Mouse (Mus musculus): ENCODE results near the gene Clic1.

Gene Clic1

DNA sequence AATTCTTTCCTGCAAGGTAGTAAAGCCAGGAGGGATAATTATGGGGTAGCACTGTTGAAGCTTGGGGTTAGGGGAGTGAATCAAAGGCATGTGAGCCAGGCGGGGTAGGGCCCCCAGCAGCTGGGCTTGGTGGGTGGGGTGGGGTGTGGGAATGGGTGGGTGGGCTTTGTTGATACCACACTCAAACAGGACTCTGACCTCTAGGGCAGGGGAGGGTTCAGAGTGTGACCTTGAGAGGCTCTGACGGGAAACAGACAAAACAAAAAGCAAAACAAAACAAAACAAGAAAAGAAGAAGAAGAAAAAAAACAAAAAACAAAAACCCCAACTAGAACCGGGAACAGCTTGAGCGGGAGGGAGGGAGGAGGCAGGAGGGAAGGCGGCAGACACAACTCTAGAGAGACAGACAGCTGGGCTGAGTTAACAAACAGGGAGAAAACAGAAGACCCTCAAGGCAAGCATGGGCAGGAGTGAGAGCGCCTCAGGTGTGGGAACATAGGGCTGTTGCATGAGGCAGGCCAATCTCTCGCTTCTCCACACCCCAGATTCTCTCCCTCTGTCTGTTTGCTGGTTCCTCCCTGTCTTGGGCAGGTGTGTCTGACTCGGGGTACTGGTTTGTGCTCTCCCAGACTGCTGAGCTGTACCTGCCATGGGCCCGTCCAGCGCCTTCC, 26.9 kb downstream of the Clic1 start, which contains the start of gene Ly6g6e:
Gene Ly6g6e, plus strand, starts transcription at position 396 of the 670 bp plus-strand sequence.
- in situ Hi-C loops (cut with MboI; ENCODE audit: low pct_unique_long_range_greater_than_20kb in 1 of 2, low sequenced_read_pairs in 2 of 2, unreplicated experiment in 1 of 2) = no loop called here

DNA sequence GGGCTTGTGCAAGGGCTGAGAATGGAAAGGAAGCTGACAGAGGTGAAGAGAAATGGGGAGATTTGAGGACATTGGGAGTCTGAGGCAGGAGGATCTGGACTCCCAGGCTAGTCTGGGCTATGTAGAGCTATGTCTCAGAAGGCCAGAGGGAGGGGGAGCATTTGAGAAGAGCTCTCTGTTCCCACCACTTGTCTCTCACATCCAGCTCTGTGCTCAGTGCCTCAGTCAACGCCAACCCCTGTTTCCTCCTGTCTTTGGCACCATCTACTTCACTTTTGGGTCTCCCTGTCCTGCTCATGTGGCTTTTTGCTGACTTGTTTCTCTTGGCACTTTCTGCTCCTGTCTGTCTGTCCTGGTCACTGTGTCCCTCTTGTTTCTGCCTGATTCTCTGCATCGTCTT, 27.5 kb downstream of the Clic1 start:
- in situ Hi-C loops (cut with MboI; ENCODE audit: low pct_unique_long_range_greater_than_20kb in 1 of 2, low sequenced_read_pairs in 2 of 2, unreplicated experiment in 1 of 2) = no loop called here

DNA sequence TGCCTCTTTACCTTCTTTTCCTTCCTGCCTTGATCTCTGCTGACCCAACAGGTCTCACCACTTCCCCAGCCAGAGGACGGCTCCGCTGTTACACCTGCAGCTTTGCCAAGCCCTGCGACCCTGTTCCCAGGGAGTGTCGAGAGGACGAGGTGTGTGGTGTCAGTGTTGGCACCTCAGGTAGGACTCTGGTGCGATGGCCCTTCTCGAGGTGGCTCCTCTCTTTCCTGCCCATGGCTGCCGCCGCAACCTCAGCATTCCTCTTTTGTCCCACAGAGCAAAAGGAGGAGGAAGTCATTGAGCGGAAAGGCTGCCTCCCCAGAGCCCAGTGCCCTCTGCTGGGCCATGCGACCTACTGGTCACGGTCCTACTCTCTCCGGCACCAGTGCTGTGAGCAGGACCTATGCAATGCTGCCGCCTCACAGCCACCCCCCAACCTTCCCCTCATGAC, 28.0 kb downstream of the Clic1 start, which contains the start of gene Ly6g6d:
Gene Ly6g6d, minus strand, starts transcription at position 280 of the 448 bp plus-strand sequence.
- in situ Hi-C loops (cut with MboI; ENCODE audit: low pct_unique_long_range_greater_than_20kb in 1 of 2, low sequenced_read_pairs in 2 of 2, unreplicated experiment in 1 of 2) = no loop called here

DNA sequence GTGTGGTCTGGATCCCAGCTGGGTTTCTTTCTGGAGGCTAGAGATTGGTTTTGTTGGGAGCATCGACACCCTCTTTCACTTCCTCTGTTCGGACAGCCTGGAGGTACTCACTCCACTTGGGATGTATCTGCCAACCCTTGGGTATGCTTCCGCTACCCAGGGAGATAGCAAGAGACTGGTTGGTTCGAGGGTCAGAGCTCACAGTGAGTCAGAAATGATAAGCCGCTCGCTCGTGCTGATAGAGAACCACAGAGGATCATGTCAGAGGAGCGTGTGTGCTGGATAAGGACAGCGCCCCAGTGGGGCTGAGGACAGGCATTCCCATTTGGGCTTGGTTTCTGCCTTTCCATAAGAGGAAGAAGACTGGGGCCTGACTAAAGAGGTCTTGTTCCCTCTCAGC, 30.0 kb downstream of the Clic1 start:
- in situ Hi-C loops (cut with MboI; ENCODE audit: low pct_unique_long_range_greater_than_20kb in 1 of 2, low sequenced_read_pairs in 2 of 2, unreplicated experiment in 1 of 2) = no loop called here

DNA sequence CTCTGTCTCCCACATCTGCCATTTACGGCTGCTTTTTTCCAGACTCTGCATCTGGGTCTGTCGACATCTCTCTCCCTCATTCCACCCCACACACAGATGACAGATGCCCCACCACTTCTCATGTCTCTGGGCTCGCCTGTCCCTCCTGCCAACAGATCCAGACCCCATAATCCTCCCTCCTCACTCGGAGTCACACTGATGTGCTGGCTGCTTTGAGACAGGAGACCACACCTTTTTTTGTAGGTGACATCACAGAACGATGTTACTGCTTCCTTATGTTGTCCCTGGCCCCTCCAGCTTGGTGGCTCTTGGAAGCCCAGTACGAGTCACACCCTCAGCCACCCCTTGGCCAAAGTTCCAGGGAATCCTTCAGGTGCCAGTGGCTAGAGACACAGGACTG, 30.5 kb downstream of the Clic1 start:
- in situ Hi-C loops (cut with MboI; ENCODE audit: low pct_unique_long_range_greater_than_20kb in 1 of 2, low sequenced_read_pairs in 2 of 2, unreplicated experiment in 1 of 2) = no loop called here

DNA sequence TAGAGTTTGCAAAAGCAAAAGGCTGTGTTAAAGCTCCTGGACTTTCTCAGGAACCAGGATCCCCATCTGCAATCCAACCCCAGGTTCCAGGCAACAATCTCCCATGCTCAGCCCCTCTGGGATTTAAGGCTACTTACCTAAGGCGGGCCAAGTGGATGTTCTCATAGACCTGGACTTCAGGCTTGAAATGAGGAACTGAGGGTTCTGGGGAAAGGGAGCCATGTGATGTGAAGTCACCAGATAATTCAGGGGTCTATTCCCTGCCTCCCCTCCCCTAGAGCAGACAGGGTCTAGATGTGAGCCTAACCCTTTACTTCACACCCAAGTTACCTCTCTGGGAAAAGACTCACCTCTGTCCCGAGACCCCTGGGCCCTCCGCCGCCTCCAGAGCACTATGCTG, 30.9 kb downstream of the Clic1 start:
- in situ Hi-C loops (cut with MboI; ENCODE audit: low pct_unique_long_range_greater_than_20kb in 1 of 2, low sequenced_read_pairs in 2 of 2, unreplicated experiment in 1 of 2) = no loop called here

DNA sequence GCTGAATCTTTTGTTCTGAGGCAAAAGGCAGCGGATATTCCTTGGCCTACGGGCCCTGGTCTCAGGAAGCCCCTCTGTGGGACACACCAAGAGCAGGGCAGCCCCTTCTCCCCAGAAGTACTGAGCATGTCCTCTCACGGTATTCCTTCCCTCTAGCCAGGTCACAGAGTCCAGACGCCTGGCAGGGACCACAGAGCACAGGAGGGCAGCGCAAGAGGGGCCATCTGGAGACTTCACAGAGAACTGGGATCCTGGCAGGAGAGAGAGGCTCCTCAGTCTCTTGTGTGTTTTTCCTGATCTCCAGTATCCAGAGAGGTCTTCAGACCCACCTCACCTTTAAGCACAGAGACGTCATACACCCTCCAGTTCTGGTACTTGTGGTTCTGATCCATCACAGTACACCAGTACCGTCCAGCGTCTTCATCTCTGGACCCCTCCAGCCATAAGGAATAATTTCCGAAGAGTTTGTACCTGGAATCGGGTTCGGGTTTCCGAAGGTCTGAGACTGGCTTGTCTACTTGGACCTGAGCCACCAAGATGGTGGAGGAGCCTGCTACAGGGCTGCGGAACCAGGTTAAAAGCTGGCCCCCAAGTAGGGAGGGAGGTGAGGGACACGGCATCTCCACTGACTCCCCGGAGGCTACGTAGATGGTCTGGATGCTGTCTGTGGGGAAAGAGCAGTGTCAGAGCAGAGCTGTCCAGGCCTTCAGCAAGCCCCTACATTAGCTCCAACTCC, 33.2 kb downstream of the Clic1 start:
- in situ Hi-C loops (cut with MboI; ENCODE audit: low pct_unique_long_range_greater_than_20kb in 1 of 2, low sequenced_read_pairs in 2 of 2, unreplicated experiment in 1 of 2) = no loop called here

DNA sequence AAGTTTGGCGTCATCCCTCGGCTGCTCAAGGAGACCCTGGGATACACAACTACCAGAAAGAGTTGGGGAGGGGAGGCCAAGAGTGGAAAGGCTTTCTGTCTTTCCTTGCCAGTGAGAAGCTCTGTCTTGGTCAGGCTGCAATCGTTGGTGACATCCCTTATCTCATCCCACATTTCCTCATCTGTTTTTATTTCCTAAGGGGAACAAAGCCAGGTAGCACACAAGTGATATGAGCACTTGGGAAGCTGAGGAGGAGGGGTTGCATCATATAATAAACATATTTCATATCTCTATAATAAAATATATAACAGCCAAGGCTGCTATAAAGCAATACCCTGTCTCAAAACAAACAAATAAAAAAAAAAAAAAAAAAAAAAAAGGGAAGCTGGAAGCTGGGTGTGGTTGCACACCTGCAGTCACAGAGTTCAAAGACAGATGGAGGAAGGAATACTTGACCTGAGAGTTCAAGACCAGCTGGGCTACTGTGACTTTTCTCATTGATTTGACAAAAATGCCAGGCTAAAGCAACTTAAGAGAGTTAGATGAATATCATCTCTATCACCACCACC, 34.2 kb downstream of the Clic1 start:
- in situ Hi-C loops (cut with MboI; ENCODE audit: low pct_unique_long_range_greater_than_20kb in 1 of 2, low sequenced_read_pairs in 2 of 2, unreplicated experiment in 1 of 2) = no loop called here

DNA sequence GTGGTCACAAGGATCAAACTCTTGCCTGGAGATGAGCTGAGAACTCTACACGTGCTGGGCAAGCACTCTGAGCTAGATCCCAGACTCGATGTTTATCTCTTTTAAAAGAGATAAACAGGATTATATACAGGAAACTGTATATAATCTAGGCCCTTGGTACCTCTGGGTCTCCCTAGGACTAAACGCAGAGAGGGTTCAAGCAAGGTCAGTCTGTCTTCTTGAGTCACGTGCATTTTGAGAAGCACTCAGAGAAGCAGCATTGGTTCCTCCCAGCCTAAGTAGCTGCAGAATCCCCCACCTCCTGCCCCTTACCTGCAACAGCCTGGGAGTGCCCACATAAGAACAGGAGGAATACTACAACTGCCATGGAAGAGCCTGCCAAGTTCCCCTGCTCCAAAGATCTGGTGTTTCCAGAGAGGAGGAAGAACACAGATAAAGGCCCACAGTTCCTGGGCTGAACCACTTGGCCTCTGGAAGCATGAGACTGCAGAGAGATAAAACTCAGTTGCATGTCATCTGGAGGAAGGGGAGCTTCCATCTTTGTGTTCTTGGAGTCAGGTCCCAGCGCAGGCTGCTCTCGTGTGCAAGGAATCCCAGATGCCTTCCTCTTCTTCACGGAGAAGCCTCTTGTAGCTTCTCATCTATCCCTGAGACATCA, 35.6 kb downstream of the Clic1 start, which contains the start of gene Ly6g6f:
Gene Ly6g6f, minus strand, starts transcription at position 403 of the 658 bp plus-strand sequence.
- in situ Hi-C loops (cut with MboI; ENCODE audit: low pct_unique_long_range_greater_than_20kb in 1 of 2, low sequenced_read_pairs in 2 of 2, unreplicated experiment in 1 of 2) = no loop called here

DNA sequence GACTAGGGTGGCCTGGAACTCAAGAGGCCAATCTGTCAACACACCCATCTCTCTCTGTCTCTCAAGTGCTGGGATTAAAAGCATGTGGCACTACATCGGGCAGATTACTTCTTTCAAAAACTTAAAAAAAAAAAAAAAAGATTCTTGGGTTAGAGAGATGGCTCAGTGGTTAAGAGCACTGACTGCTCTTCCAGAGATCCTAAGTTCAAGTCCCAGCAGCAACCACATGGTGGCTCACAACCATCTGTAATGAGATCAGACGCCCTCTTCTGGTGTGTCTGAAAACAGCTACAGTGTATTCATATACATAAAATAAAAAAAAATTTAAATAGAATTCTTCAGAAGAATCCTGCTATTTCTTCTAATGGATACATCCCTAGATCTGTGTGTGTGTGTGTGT, 38.4 kb downstream of the Clic1 start:
- in situ Hi-C loops (cut with MboI; ENCODE audit: low pct_unique_long_range_greater_than_20kb in 1 of 2, low sequenced_read_pairs in 2 of 2, unreplicated experiment in 1 of 2) = no loop called here

DNA sequence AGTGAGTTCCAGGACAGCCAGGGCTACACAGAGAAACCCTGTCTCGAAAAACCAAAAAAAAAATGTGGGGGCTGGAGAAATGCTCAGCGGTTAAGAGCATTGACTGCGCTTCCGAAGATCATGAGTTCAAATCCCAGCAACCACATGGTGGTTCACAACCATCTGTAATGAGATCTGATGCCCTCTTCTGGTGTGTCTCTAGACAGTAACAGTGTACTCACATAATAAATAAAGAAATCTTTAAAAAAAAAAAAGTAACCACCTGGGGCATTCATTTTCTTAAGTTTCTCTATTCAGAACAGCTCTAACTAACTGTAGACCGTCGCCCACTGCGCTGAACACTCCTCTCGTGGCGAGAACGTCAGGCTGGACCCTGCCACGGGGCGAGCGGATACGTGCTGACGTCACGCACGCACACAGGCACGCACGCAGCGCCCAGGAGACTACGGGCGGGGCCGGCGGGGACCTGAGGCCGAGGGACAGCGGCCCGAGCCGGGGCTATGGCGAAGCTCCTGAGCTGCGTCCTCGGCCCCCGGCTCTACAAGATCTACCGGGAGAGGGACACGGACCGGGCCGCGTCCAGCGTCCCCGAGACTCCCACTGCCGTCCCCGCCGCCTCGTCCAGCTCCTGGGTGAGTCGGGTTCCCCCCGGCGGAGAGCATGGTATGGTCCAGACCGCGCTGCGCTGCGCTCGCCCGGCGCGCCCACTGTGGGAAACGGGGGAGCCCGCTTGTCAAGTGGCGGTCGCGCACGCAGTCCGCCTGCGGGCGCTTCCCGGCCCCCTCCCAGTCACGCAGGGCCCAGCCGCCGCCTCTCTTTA, 39.3 kb downstream of the Clic1 start, which contains the start of gene Abhd16a:
Gene Abhd16a, plus strand, starts transcription at position 439 of the 820 bp plus-strand sequence.
- in situ Hi-C loops (cut with MboI; ENCODE audit: low pct_unique_long_range_greater_than_20kb in 1 of 2, low sequenced_read_pairs in 2 of 2, unreplicated experiment in 1 of 2) = no loop called here

DNA sequence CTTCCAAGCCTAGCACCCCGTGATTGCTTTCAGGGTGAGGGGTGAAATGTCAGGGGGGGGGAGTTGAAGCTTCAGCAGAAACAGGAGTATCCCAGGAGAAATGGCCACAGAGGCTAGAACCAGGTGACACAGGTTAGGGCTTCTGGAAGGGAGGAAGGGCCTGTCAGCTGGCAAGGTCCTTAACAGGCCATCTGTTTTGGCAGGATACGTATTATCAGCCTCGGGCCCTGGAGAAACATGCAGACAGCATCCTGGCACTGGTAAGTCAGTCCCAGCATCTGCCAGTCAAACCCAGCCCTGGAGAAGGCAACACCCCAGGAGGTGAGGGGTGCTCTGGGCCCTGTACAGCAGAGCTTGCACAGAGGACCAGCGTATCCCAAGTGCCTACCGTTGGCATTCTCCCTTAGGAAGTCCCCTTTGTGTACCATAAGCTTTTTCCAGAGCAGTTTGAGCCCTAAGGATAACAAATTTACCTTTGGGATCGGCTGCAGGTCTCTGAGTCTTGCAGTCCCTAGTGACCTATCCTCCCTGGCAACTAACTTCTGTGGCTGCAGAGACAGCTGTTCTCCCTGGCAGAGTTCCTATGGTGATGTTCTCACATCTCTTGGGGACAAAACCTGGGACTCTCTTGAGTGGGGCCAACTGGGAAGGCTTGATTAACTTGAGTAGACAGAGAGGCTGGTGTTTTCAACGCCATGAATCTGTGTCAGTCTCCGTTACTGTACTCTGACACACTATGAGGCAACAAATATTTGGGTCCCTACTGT, 40.6 kb downstream of the Clic1 start:
- in situ Hi-C loops (cut with MboI; ENCODE audit: low pct_unique_long_range_greater_than_20kb in 1 of 2, low sequenced_read_pairs in 2 of 2, unreplicated experiment in 1 of 2) = no loop called here

DNA sequence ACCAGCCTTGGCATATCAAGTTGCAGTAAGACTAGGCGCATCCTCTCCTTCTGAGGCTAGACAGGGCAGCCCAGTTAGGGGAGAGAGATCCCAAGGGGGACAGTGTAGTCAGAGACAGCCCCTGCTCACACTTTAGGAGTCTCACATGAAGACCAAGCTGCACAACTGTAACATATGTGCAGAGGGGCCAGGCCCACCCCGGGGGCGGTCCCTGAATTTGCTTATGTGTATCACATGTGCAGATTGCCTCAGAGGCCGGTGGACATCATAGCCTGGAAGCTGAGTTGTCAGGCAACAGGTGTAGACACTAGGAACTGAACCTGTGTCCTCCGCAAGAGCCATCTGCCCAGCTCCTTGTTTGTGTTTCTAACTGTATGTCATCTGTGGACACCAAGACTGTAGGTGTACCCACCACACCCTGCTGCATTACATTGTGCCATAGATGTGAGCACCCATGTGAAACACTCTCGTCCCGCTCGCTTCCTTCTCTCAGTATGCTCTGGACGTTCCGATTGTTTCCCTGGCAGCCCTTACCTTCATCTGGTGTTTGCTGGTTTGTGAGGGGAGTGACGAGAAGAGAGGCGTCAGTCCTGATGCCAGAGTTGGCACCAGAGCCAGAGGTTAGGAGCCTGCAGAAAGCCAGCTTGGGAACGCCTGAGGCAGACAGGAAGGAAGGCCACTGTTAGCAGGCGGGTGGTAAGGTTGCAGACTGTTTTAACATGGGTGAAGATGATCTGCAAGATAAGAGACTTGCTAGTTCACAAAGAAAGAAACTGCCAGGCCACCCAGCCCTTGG, 42.8 kb downstream of the Clic1 start:
- in situ Hi-C loops (cut with MboI; ENCODE audit: low pct_unique_long_range_greater_than_20kb in 1 of 2, low sequenced_read_pairs in 2 of 2, unreplicated experiment in 1 of 2) = no loop called here

DNA sequence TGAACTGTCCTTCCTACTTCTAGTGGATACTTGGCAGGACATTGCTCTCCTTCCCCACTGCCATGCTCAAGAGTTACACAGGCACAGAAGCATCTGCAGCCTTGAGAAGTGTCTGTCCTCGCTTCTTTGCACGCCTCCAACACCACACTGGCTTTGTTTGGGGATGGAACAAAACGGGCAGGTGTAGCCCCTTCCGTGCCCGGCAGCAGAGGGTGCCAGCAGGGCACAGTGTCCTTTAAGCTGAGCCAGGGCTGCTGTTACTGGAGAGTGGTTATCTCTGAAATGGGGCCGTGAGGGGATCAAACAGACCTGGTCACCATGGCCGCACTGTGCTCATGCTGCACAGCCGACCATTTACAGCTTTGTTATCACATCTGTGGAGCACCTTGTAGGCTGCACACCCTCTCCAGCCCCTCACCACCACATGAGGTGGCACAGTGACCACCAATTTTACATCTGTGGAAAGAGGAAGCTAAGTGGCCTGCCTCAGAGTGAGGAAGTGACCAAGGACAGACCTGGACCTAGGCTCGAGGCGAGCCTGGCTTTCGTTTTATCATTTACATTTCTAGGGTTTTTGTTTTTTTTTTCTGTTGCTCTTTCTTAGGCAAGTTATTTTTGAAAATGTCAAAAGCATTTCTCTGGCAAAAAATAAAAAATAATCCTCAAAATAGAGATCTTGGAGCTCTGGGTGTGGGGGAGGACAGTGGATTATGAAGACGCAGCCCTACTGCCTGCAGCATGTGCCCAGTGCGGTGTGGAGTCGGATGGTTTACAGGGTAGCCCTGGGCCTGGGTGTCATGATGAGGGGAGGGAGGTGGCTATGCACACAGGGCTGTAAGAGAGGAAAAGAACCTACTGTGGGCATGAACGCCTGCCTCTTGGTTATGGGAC, 45.0 kb downstream of the Clic1 start:
- in situ Hi-C loops (cut with MboI; ENCODE audit: low pct_unique_long_range_greater_than_20kb in 1 of 2, low sequenced_read_pairs in 2 of 2, unreplicated experiment in 1 of 2) = no loop called here

DNA sequence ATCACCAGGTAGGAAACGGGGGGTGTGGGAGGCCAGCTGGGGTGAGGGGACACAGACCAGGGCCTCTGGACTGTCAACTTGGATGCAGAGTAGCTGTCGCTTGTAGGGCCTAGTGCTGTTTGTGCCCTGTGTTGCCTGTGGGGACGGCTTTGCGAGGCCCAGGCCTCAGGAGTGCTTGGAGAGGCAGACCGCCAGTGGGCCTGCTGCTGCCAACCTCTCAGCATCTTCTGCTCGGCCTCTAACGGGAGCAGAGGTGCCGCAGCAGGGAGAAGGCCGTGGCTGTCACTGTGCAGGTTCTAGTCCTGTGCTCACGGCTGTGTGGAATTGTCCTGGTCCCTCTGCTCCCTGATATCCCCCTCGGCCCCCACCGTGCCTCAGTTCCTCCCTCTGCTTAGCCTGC, 46.8 kb downstream of the Clic1 start:
- in situ Hi-C loops (cut with MboI; ENCODE audit: low pct_unique_long_range_greater_than_20kb in 1 of 2, low sequenced_read_pairs in 2 of 2, unreplicated experiment in 1 of 2) = no loop called here

DNA sequence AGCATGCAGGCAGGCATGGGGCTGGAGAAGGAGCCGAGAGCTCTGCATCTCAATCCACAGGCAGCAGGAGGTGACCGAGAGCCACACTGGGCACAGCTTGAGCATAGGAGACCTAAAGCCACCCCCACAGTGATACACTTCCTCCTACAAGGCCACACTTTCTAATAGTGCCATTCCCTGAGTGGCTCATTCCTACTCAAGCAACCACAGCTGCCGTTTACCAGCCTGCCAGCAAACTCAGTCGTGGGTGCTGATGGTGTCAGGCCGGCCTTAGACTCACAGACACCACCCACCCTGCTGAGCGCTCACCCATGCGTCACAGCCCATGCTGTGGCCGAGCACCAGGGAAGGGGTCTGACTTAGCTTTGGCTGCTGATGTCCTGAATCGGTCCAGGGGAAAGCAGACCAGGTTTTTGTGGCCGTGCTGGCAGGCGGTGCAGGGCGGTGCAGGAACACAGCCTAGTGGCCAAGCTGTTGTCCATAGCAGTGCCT, 47.4 kb downstream of the Clic1 start:
- in situ Hi-C loops (cut with MboI; ENCODE audit: low pct_unique_long_range_greater_than_20kb in 1 of 2, low sequenced_read_pairs in 2 of 2, unreplicated experiment in 1 of 2) = no loop called here

Data from mouse embryonic stem cell (cell line).